Mouse (Mus musculus): ENCODE results near the gene Plekha1. TPM values are rescaled to one million over a fixed set of nuclear protein-coding genes. Genes with fewer than 3 reads are reported as not detected.

Plekha1 gene
- total and polyA plus RNA-seq, 3 experiments: 0.22 TPM; not detected in 2

DNA sequence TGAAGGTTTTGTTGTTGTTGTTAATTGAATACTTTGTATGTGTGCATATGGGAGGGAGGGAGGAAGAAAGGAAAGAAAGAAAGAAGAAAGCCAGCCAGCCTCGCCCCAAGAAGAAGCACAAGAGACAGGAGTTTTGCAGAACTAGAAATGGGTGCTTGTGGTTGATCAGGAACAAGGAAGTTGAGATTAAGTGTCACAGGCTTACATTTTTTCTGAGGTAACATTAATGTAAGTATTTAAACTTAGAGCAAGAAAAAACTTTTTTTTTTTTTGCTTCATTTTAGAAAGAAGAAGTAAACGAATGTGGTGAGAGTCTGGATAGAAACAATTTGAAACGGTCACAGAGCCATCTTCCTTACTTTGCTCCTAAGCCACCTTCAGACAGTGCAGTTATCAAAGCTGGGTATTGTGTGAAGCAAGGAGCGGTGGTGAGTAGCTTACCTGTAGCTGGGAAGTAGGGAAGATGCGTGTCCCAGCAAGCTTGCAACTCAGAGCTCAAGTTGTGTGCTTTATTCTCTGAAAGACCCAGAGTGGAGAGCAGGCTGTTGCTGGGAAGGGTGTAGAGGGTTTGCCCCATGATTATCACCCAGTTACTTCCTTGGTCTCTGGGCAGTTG, 34.8 kb downstream of the Plekha1 start:
- TF ChIP-seq GATA2 (IDR thresholded peaks at IDR 0.05; ENCODE audit: borderline replicate concordance, low read depth, low read length) (no peak), CTCF (IDR thresholded peaks at IDR 0.05; ENCODE audit: low read depth, low read length) (no peak), POLR2AphosphoS5 (IDR thresholded peaks at IDR 0.05; ENCODE audit: insufficient replicate concordance, low read depth, low read length) (no peak), TAL1 (conservative IDR thresholded peaks at IDR 0.05; ENCODE audit: low read depth, low read length) (no peak), GATA1 (IDR thresholded peaks at IDR 0.05; ENCODE audit: borderline replicate concordance, low read length) (no peak)
- H3K36me3 ChIP-seq (replicated peaks): no peaks in the 10 kb centered on the region
- ATAC-seq (ENCODE audit: extremely low read depth, insufficient number of reproducible peaks, low FRiP score, poor library complexity, severe bottlenecking) (no peak), DNase-seq (ENCODE audit: low spot score) (no peak)
- H3K4me1 ChIP-seq (ENCODE audit: insufficient read depth, low read depth, low read length): no peaks in the 10 kb centered on the region
- peaks cover 41% of the 10 kb centered on the region for H3K9me3 ChIP-seq (replicated peaks)
- no peak overlapping the region for H3K4me3 ChIP-seq (ENCODE audit: low read depth, low read length)
- no peaks in the 10 kb centered on the region for H3K27me3 ChIP-seq (ENCODE audit: insufficient read depth, low read length)

DNA sequence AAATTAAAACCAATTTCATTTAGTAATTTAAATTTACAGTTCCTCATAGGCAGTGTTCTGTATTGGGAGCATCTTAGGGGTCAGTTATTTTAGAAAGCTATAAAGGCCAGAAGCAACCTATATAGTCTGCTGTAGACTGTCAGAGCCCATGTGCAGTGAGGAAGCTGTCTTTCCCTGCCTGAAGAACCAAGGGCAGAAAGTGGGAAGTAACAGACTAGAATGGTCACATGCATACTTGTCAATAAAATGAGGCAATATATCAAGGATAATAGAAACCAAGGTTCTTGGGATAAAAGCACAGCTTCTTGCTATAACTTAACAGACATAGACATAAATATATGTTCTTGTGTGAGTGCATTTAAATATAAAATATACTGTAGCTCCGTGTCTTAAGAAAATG, 37.4 kb downstream of the Plekha1 start:
- H3K9me3 ChIP-seq (replicated peaks): peaks cover 34% of the 10 kb centered on the region
- no peaks in the 10 kb centered on the region for H3K27me3 ChIP-seq (ENCODE audit: insufficient read depth, low read length)
- no peak overlapping the region for H3K4me3 ChIP-seq (ENCODE audit: low read depth, low read length)
- H3K4me1 ChIP-seq (ENCODE audit: insufficient read depth, low read depth, low read length): no peaks in the 10 kb centered on the region
- TF ChIP-seq GATA2 (IDR thresholded peaks at IDR 0.05; ENCODE audit: borderline replicate concordance, low read depth, low read length) (no peak), POLR2AphosphoS5 (IDR thresholded peaks at IDR 0.05; ENCODE audit: insufficient replicate concordance, low read depth, low read length) (no peak), GATA1 (IDR thresholded peaks at IDR 0.05; ENCODE audit: borderline replicate concordance, low read length) (no peak), CTCF (IDR thresholded peaks at IDR 0.05; ENCODE audit: low read depth, low read length) (no peak), TAL1 (conservative IDR thresholded peaks at IDR 0.05; ENCODE audit: low read depth, low read length) (no peak)
- H3K36me3 ChIP-seq (replicated peaks): no peaks in the 10 kb centered on the region
- no peak for DNase-seq (ENCODE audit: low spot score)
- no peak for ATAC-seq (ENCODE audit: extremely low read depth, insufficient number of reproducible peaks, low FRiP score, poor library complexity, severe bottlenecking)

DNA sequence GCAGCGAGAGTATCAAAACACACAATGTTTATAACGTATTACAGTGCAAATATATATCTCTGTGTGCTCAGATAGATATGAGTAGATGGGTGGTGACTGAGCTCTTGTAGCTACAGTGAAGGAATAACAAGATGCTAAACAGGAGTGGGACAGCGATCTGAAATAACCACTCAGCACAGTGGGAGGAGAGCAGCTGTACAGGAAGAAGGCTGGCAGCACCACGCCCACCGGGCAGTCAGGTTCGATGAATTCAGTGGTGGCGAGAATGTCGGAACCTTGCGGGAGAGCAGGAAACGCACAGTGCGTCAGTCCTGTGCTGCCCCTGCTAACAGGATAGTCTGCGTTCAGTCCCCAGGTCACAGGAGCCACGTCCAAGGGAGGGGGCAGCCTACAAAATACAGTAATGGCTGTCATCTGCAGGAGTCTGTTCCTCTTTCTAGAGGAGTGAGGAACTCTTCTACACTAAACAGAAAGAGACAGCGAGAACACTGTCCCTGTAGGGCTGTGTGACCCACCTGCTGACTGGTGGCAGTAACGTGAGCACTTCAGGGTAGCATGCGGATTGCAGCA, 38.0 kb downstream of the Plekha1 start:
- ATAC-seq (ENCODE audit: extremely low read depth, insufficient number of reproducible peaks, low FRiP score, poor library complexity, severe bottlenecking): no peak
- peaks cover 38% of the 10 kb centered on the region for H3K9me3 ChIP-seq (replicated peaks)
- H3K4me1 ChIP-seq (ENCODE audit: insufficient read depth, low read depth, low read length): no peaks in the 10 kb centered on the region
- no peaks in the 10 kb centered on the region for H3K27me3 ChIP-seq (ENCODE audit: insufficient read depth, low read length)
- H3K36me3 ChIP-seq (replicated peaks): no peaks in the 10 kb centered on the region
- DNase-seq (ENCODE audit: low spot score): no peak
- TF ChIP-seq TAL1 (conservative IDR thresholded peaks at IDR 0.05; ENCODE audit: low read depth, low read length) (no peak), POLR2AphosphoS5 (IDR thresholded peaks at IDR 0.05; ENCODE audit: insufficient replicate concordance, low read depth, low read length) (no peak), GATA2 (IDR thresholded peaks at IDR 0.05; ENCODE audit: borderline replicate concordance, low read depth, low read length) (no peak), GATA1 (IDR thresholded peaks at IDR 0.05; ENCODE audit: borderline replicate concordance, low read length) (no peak), CTCF (IDR thresholded peaks at IDR 0.05; ENCODE audit: low read depth, low read length) (no peak)
- no peak overlapping the region for H3K4me3 ChIP-seq (ENCODE audit: low read depth, low read length)

DNA sequence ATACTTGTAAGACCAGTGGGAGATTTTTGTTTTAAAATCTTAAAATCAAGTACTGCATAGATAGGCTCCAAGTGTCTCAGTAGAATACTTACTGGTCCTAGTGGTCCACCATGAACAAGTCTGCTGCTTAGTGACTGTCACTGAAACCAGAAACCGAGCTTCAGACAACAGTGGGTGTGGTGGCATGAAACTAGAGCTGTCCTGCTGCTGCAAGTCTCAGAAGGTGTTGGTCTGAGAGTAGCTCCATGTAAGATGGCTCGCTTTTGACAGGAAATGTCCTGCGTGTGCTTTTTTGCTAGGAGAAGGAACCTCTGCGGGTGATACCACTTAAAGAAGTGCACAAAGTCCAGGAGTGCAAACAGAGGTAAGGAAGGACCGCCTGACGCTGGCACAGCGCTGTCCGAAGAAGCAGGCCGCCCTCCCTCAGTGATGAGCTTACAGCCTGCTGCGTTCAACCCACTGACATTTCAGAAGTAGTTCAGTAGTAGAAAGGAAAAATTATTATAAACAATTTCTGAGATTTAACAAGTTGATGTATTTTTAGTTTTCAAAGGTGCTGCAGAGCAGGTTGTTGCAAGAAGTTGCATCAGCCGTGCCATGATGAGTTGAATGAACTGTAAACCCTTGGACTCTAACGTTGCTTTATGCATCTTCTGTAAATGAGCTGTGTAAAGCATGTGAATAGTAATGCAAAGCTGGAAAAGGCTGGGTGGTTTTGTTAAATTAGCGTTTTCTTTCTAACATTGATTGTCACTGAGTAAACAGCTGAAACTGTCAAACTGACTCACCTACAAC, 39.2 kb downstream of the Plekha1 start:
- Histone ChIP-seq H3K4me1 (ENCODE audit: insufficient read depth, low read depth, low read length) (no peaks in the 10 kb centered on the region), H3K9me3 (replicated peaks) (peaks cover 42% of the 10 kb centered on the region), H3K27me3 (ENCODE audit: insufficient read depth, low read length) (no peaks in the 10 kb centered on the region), H3K4me3 (ENCODE audit: low read depth, low read length) (no peak overlapping the region), H3K36me3 (replicated peaks) (no peaks in the 10 kb centered on the region)
- no peak for DNase-seq (ENCODE audit: low spot score)
- TF ChIP-seq GATA1 (IDR thresholded peaks at IDR 0.05; ENCODE audit: borderline replicate concordance, low read length) (no peak), CTCF (IDR thresholded peaks at IDR 0.05; ENCODE audit: low read depth, low read length) (no peak), POLR2AphosphoS5 (IDR thresholded peaks at IDR 0.05; ENCODE audit: insufficient replicate concordance, low read depth, low read length) (no peak), TAL1 (conservative IDR thresholded peaks at IDR 0.05; ENCODE audit: low read depth, low read length) (no peak), GATA2 (IDR thresholded peaks at IDR 0.05; ENCODE audit: borderline replicate concordance, low read depth, low read length) (no peak)
- ATAC-seq (ENCODE audit: extremely low read depth, insufficient number of reproducible peaks, low FRiP score, poor library complexity, severe bottlenecking): no peak

DNA sequence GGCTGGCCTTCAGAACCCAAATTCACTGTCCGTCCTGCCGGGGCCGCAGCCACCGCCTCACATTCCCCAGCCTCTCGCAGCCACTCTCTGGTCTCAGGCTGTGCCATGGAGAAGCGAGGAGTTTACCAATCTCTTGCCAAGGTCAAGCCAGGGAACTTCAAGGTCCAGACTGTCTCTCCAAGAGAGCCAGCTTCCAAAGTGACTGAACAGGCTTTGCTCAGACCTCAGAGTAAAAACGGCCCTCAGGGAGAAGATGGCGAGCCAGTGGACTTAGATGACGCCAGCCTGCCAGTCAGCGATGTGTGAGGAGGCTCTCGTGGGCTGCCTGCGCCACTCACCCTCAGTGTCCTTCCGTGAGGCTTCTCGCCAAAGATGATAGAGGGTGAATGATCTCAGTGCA, 45.3 kb downstream of the Plekha1 start:
- no peak for TF ChIP-seq POLR2AphosphoS5 (IDR thresholded peaks at IDR 0.05; ENCODE audit: insufficient replicate concordance, low read depth, low read length)
- no peak for TF ChIP-seq TAL1 (conservative IDR thresholded peaks at IDR 0.05; ENCODE audit: low read depth, low read length)
- no peak for TF ChIP-seq GATA1 (IDR thresholded peaks at IDR 0.05; ENCODE audit: borderline replicate concordance, low read length)
- TF ChIP-seq CTCF (IDR thresholded peaks at IDR 0.05; ENCODE audit: low read depth, low read length): no peak
- TF ChIP-seq GATA2 (IDR thresholded peaks at IDR 0.05; ENCODE audit: borderline replicate concordance, low read depth, low read length): no peak
- no peaks in the 10 kb centered on the region; the same call in 1 of the 2 replicates for H3K27me3 ChIP-seq (ENCODE audit: insufficient read depth, low read length)
- ATAC-seq (ENCODE audit: extremely low read depth, insufficient number of reproducible peaks, low FRiP score, poor library complexity, severe bottlenecking): no peak

More for the DNA sequence above, 45.3 kb downstream of the Plekha1 start:
- H3K4me1 ChIP-seq (ENCODE audit: insufficient read depth, low read depth, low read length): no peaks in the 10 kb centered on the region
- peaks cover 37% of the 10 kb centered on the region for H3K9me3 ChIP-seq (replicated peaks)
- H3K4me3 ChIP-seq (ENCODE audit: low read depth, low read length): no peak overlapping the region
- no peaks in the 10 kb centered on the region for H3K36me3 ChIP-seq (replicated peaks)
- DNase-seq (ENCODE audit: low spot score): no peak
